Mouse (Mus musculus): ENCODE measurements around the gene Gm49358. TPM values are rescaled to one million over a fixed set of nuclear protein-coding genes. Genes with fewer than 3 reads are reported as not detected.

Gm49358 gene
- polyA plus RNA-seq, 1 experiment from 2014 or later = not detected

GRCm38 (mm10) chr10:86793509-86793951 lies 29.8 kb downstream of the Gm49358 start:
- Histone ChIP-seq H3K4me2 (no peak overlapping the region), H3K36me3 (ENCODE audit: insufficient read depth) (no peaks in the 10 kb centered on the region), H3K27me3 (ENCODE audit: insufficient read depth, low read length) (no peaks in the 10 kb centered on the region), H3K4me3 (ENCODE audit: low read depth, low read length) (no peak overlapping the region), H3K9ac (no peak overlapping the region), H3K9me3 (ENCODE audit: low read depth, low read length) (no peaks in the 10 kb centered on the region), H3K27ac (ENCODE audit: low read depth) (no peak overlapping the region), H3K4me1 (ENCODE audit: insufficient read depth) (no peaks in the 10 kb centered on the region)
- DNase-seq = no peak
- no peak for TF ChIP-seq CTCF (IDR thresholded peaks at IDR 0.05; ENCODE audit: low read depth)
- peak; percentile 74; the same call in 1 of the 2 replicates for ATAC-seq (ENCODE audit: insufficient read depth)
- WGBS = 59% methylated on average over 2 of the region's 2 CpGs

GRCm38 (mm10) chr10:86794196-86794595 lies 30.4 kb downstream of the Gm49358 start:
- H3K36me3 ChIP-seq (ENCODE audit: insufficient read depth) = no peaks in the 10 kb centered on the region
- WGBS = 86% methylated on average over 4 of the region's 4 CpGs
- DNase-seq (no peak), ATAC-seq (ENCODE audit: insufficient read depth) (no peak)
- H3K4me3 ChIP-seq (ENCODE audit: low read depth, low read length) = no peak overlapping the region
- H3K4me1 ChIP-seq (ENCODE audit: insufficient read depth) = no peaks in the 10 kb centered on the region
- no peak overlapping the region for H3K27ac ChIP-seq (ENCODE audit: low read depth)
- TF ChIP-seq CTCF (IDR thresholded peaks at IDR 0.05; ENCODE audit: low read depth) = no peak
- no peak overlapping the region for H3K4me2 ChIP-seq
- H3K27me3 ChIP-seq (ENCODE audit: insufficient read depth, low read length) = no peaks in the 10 kb centered on the region
- no peak overlapping the region for H3K9ac ChIP-seq
- H3K9me3 ChIP-seq (ENCODE audit: low read depth, low read length) = no peaks in the 10 kb centered on the region

GRCm38 (mm10) chr10:86794794-86795535 lies 31.2 kb downstream of the Gm49358 start:
- 79% methylated on average over 9 of the region's 9 CpGs for WGBS
- ATAC-seq (ENCODE audit: insufficient read depth) = no peak
- no peak for DNase-seq

GRCm38 (mm10) chr10:86796073-86796741 lies 32.4 kb downstream of the Gm49358 start:
- no peak overlapping the region for H3K4me3 ChIP-seq (ENCODE audit: low read depth, low read length)
- H3K36me3 ChIP-seq (ENCODE audit: insufficient read depth) = no peaks in the 10 kb centered on the region
- H3K4me2 ChIP-seq = no peak overlapping the region
- DNase-seq = no peak
- no peak for TF ChIP-seq CTCF (IDR thresholded peaks at IDR 0.05; ENCODE audit: low read depth)
- no peaks in the 10 kb centered on the region for H3K4me1 ChIP-seq (ENCODE audit: insufficient read depth)
- no peaks in the 10 kb centered on the region for H3K27me3 ChIP-seq (ENCODE audit: insufficient read depth, low read length)
- H3K9ac ChIP-seq = no peak overlapping the region
- H3K27ac ChIP-seq (ENCODE audit: low read depth) = no peak overlapping the region
- H3K9me3 ChIP-seq (ENCODE audit: low read depth, low read length) = no peaks in the 10 kb centered on the region
- WGBS = 94% methylated on average over 5 of the region's 5 CpGs
- no peak for ATAC-seq (ENCODE audit: insufficient read depth)

More at GRCm38 (mm10) chr10:86794794-86795535, 31.2 kb downstream of the Gm49358 start:
- Histone ChIP-seq H3K4me2 (no peak overlapping the region), H3K36me3 (ENCODE audit: insufficient read depth) (no peaks in the 10 kb centered on the region), H3K9me3 (ENCODE audit: low read depth, low read length) (no peaks in the 10 kb centered on the region), H3K27me3 (ENCODE audit: insufficient read depth, low read length) (no peaks in the 10 kb centered on the region), H3K9ac (no peak overlapping the region), H3K27ac (ENCODE audit: low read depth) (no peak overlapping the region), H3K4me3 (ENCODE audit: low read depth, low read length) (no peak overlapping the region), H3K4me1 (ENCODE audit: insufficient read depth) (no peaks in the 10 kb centered on the region)
- TF ChIP-seq CTCF (IDR thresholded peaks at IDR 0.05; ENCODE audit: low read depth) = no peak

- H3K4me1 ChIP-seq (ENCODE audit: insufficient read depth) = no peaks in the 10 kb centered on the region
- H3K27ac ChIP-seq (ENCODE audit: low read depth) = no peak overlapping the region
- ATAC-seq (ENCODE audit: insufficient read depth) = no peak
- no peaks in the 10 kb centered on the region for H3K27me3 ChIP-seq (ENCODE audit: insufficient read depth, low read length)
- H3K9me3 ChIP-seq (ENCODE audit: low read depth, low read length) = no peaks in the 10 kb centered on the region
- 100% methylated on average over 1 of the region's 1 CpGs for WGBS
- no peaks in the 10 kb centered on the region for H3K36me3 ChIP-seq (ENCODE audit: insufficient read depth)
- TF ChIP-seq CTCF (IDR thresholded peaks at IDR 0.05; ENCODE audit: low read depth) = no peak
- no peak overlapping the region for H3K4me2 ChIP-seq
- no peak overlapping the region for H3K9ac ChIP-seq
- DNase-seq = no peak
- H3K4me3 ChIP-seq (ENCODE audit: low read depth, low read length) = no peak overlapping the region
Measured at GRCm38 (mm10) chr10:86807362-86807761, 43.6 kb downstream of the Gm49358 start.

GRCm38 (mm10) chr10:86808013-86808758 lies 44.4 kb downstream of the Gm49358 start:
- no peaks in the 10 kb centered on the region for H3K36me3 ChIP-seq (ENCODE audit: insufficient read depth)
- TF ChIP-seq CTCF (IDR thresholded peaks at IDR 0.05; ENCODE audit: low read depth) = no peak
- H3K4me2 ChIP-seq = no peak overlapping the region
- H3K27ac ChIP-seq (ENCODE audit: low read depth) = no peak overlapping the region
- no peak for ATAC-seq (ENCODE audit: insufficient read depth)
- 79% methylated on average over 15 of the region's 15 CpGs for WGBS
- DNase-seq = no peak
- no peaks in the 10 kb centered on the region for H3K27me3 ChIP-seq (ENCODE audit: insufficient read depth, low read length)
- H3K4me1 ChIP-seq (ENCODE audit: insufficient read depth) = no peaks in the 10 kb centered on the region
- H3K4me3 ChIP-seq (ENCODE audit: low read depth, low read length) = no peak overlapping the region
- H3K9me3 ChIP-seq (ENCODE audit: low read depth, low read length) = no peaks in the 10 kb centered on the region
- H3K9ac ChIP-seq = no peak overlapping the region

- no peak for TF ChIP-seq CTCF (IDR thresholded peaks at IDR 0.05; ENCODE audit: low read depth)
- ATAC-seq (ENCODE audit: insufficient read depth) = no peak
- no peaks in the 10 kb centered on the region for H3K9me3 ChIP-seq (ENCODE audit: low read depth, low read length)
- no peak overlapping the region for H3K4me2 ChIP-seq
- no peak overlapping the region for H3K9ac ChIP-seq
- H3K27me3 ChIP-seq (ENCODE audit: insufficient read depth, low read length) = no peaks in the 10 kb centered on the region
- no peak overlapping the region for H3K4me3 ChIP-seq (ENCODE audit: low read depth, low read length)
- H3K4me1 ChIP-seq (ENCODE audit: insufficient read depth) = no peaks in the 10 kb centered on the region
- DNase-seq = no peak
- no peak overlapping the region for H3K27ac ChIP-seq (ENCODE audit: low read depth)
- H3K36me3 ChIP-seq (ENCODE audit: insufficient read depth) = no peaks in the 10 kb centered on the region
- 81% methylated on average over 9 of the region's 9 CpGs for WGBS
Measured at GRCm38 (mm10) chr10:86810000-86810399, 46.2 kb downstream of the Gm49358 start.
